8 mouse cellular contexts compared by ENCODE assay signal in the genomic region with DNA sequence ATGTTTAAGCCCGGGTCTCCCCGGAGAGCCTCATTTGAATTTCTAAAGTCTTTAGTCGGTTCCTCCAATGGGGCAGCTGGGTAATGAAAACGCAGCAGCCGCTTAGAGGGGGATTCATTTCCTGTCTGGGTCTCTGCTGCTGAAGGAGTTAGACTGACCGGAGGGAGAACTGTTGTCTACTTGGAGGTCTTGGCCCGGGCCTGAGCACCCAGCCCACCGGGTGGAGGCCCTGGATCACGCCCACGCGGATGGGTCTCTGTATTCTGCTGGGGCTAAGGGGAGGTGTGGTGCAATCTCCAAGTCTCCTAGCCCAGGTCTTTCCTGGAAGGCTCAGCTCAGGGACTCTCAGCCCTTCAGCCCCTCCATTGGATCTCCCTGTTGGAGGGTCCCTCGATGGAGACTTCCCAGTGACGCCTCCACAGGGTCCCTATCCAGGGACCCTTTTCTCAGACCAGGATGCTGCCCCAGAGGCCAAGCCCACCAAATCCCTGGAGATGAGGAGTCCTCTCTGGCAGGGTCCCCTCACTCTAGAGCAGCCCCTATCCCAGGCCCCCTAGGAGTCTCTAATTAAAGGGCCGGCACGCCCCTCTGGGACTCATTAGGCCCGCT. TPM values are rescaled to one million over a fixed set of nuclear protein-coding genes. Genes with fewer than 3 reads are reported as not detected.
A peak's percentile ranks its signal among the peaks of the same experiment; 100 is the strongest.
DNase-seq lines count a peak whose midpoint lies in the region; ATAC-seq and TF ChIP-seq lines count a peak whose summit lies in the region.

No protein-coding gene starts in this region.

- intact Hi-C loops in left cerebral cortex, postnatal 36 days (cut with DNase I): no loop called here

- peak overlapping the region; percentile 16; the same call in 1 of the 2 replicates for H3K4me2 ChIP-seq in lung, embryonic 14.5 days
- H3K4me2 ChIP-seq in forebrain, embryonic 12.5 days: peak overlapping the region; percentile 45
- peak overlapping the region; percentile 38 for H3K4me2 ChIP-seq in limb, embryonic 11.5 days (ENCODE audit: low read depth, severe bottlenecking)
- H3K4me2 ChIP-seq in neural tube, embryonic 15.5 days: peak overlapping the region; percentile 47

- H3K9me3 ChIP-seq in lung, embryonic 14.5 days (ENCODE audit: low read depth, low read length): no peaks in the 10 kb centered on the region
- no peaks in the 10 kb centered on the region for H3K9me3 ChIP-seq in forebrain, embryonic 12.5 days
- H3K9me3 ChIP-seq in limb, embryonic 11.5 days (ENCODE audit: control insufficient read depth, low read length): no peaks in the 10 kb centered on the region
- no peaks in the 10 kb centered on the region for H3K9me3 ChIP-seq in neural tube, embryonic 15.5 days (replicated peaks)

- H3K27ac ChIP-seq in lung, embryonic 14.5 days (ENCODE audit: low read depth): no peak overlapping the region; the same call in 1 of the 2 replicates
- peak overlapping the region; percentile 89 for H3K27ac ChIP-seq in forebrain, embryonic 12.5 days
- H3K27ac ChIP-seq in limb, embryonic 11.5 days (replicated peaks; ENCODE audit: low read depth, low read length): peak overlapping the region; percentile 23
- peak overlapping the region; percentile 71 for H3K27ac ChIP-seq in neural tube, embryonic 15.5 days (replicated peaks)

- H3K27me3 ChIP-seq in lung, embryonic 14.5 days (ENCODE audit: insufficient read depth, low read length): no peaks in the 10 kb centered on the region; the same call in 1 of the 2 replicates
- H3K27me3 ChIP-seq in forebrain, embryonic 12.5 days: peaks cover 28% of the 10 kb centered on the region
- H3K27me3 ChIP-seq in limb, embryonic 11.5 days (ENCODE audit: control insufficient read depth, insufficient read depth, low read length): no peaks in the 10 kb centered on the region
- peaks cover 10% of the 10 kb centered on the region; the same call in 1 of the 2 replicates for H3K27me3 ChIP-seq in neural tube, embryonic 15.5 days (replicated peaks)

- WGBS in lung, embryonic 14.5 days: 12% methylated on average over 16 of the region's 16 CpGs
- under 1% methylated on average over 16 of the region's 16 CpGs for WGBS in forebrain, embryonic 12.5 days
- WGBS in limb, embryonic 11.5 days: 2% methylated on average over 16 of the region's 16 CpGs
- WGBS in neural tube, embryonic 15.5 days: 1% methylated on average over 16 of the region's 16 CpGs

- H3K36me3 ChIP-seq in lung, embryonic 14.5 days (ENCODE audit: insufficient read depth): no peaks in the 10 kb centered on the region
- H3K36me3 ChIP-seq in forebrain, embryonic 12.5 days (replicated peaks): no peaks in the 10 kb centered on the region
- H3K36me3 ChIP-seq in limb, embryonic 11.5 days (ENCODE audit: control insufficient read depth, insufficient read depth, low read length): no peaks in the 10 kb centered on the region
- H3K36me3 ChIP-seq in neural tube, embryonic 15.5 days: no peaks in the 10 kb centered on the region

- H3K4me3 ChIP-seq in lung, embryonic 14.5 days (ENCODE audit: low read depth, low read length): no peak overlapping the region
- peak overlapping the region; percentile 14; the same call in 1 of the 2 replicates for H3K4me3 ChIP-seq in forebrain, embryonic 12.5 days (replicated peaks)
- H3K4me3 ChIP-seq in limb, embryonic 11.5 days (ENCODE audit: low read depth, low read length): 0 out of 2 replicates have a peak overlapping the region, but pooled peaks have one; percentile 3
- peak overlapping the region; percentile 10; the same call in 1 of the 2 replicates for H3K4me3 ChIP-seq in neural tube, embryonic 15.5 days (replicated peaks)

- H3K9ac ChIP-seq in lung, embryonic 14.5 days: peak overlapping the region; percentile 7; the same call in 1 of the 2 replicates
- H3K9ac ChIP-seq in forebrain, embryonic 12.5 days: peak overlapping the region; percentile 47
- H3K9ac ChIP-seq in limb, embryonic 11.5 days (ENCODE audit: low read length): peak overlapping the region; percentile 58
- H3K9ac ChIP-seq in neural tube, embryonic 15.5 days (replicated peaks): 0 out of 2 replicates have a peak overlapping the region, but pooled peaks have one; percentile 26

- peak; percentile 37 for DNase-seq in lung, embryonic 14.5 days
- no peak for DNase-seq in lung, adult 18-20 months
- DNase-seq in limb, embryonic 11.5 days (ENCODE audit: low spot score): peak; percentile 69
- no peak for DNase-seq in left cerebral cortex, postnatal 36 days (ENCODE audit: low spot score in 2 of 2)
- DNase-seq in B cell, adult 2 months: no peak
- no peak for DNase-seq in urinary bladder, adult 18-20 months (ENCODE audit: low spot score in 2 of 2)

- ATAC-seq in lung, embryonic 14.5 days (ENCODE audit: insufficient read depth): peak; percentile 35; the same call in 1 of the 2 replicates
- peak; percentile 63 for ATAC-seq in forebrain, embryonic 12.5 days (ENCODE audit: low FRiP score)
- ATAC-seq in limb, embryonic 11.5 days (ENCODE audit: insufficient number of reproducible peaks, low FRiP score, low TSS enrichment, low read depth): peak; percentile 69; the same call in 1 of the 2 replicates
- peak; percentile 46; the same call in 1 of the 2 replicates for ATAC-seq in neural tube, embryonic 15.5 days (ENCODE audit: low FRiP score)

- peaks cover 10% of the 10 kb centered on the region for H3K4me1 ChIP-seq in lung, embryonic 14.5 days (ENCODE audit: insufficient read depth)
- H3K4me1 ChIP-seq in forebrain, embryonic 12.5 days: peaks cover 28% of the 10 kb centered on the region
- H3K4me1 ChIP-seq in limb, embryonic 11.5 days (ENCODE audit: control insufficient read depth, insufficient read depth, low read length): peaks cover 19% of the 10 kb centered on the region
- peaks cover 24% of the 10 kb centered on the region for H3K4me1 ChIP-seq in neural tube, embryonic 15.5 days

- no peak for TF ChIP-seq CTCF in lung, embryonic 14.5 days (IDR thresholded peaks at IDR 0.05; ENCODE audit: low read depth)

RNA-seq across cellular contexts. Expression of gene C1ql1, which starts 16.9 kb away (rescaled TPM):
- 2.7 and 3.1 TPM in 2 replicates for polyA plus RNA-seq in lung, embryonic 14.5 days (2014; fragmentation: Nextera tagmentation; extraction: Ambion mirVana)
- polyA plus RNA-seq in forebrain, embryonic 12.5 days (2016; fragmentation: Nextera tagmentation; extraction: Ambion mirVana): 3.7 and 4.0 TPM in 2 replicates
- polyA plus RNA-seq in limb, embryonic 11.5 days (2014; fragmentation: Nextera tagmentation; extraction: Ambion mirVana): 0.85 and 0.88 TPM in 2 replicates
- 4.4 TPM in 2 replicates for polyA plus RNA-seq in neural tube, embryonic 15.5 days (2015; fragmentation: Nextera tagmentation; extraction: Ambion mirVana)
- 10 to 100 TPM; 15.1 to 15.6 TPM for total RNA-seq in left cerebral cortex, postnatal 36 days (2021)

RNA-seq across cellular contexts. Expression of gene Kif18b, which starts 38.4 kb away (rescaled TPM):
- 11.7 and 13.3 TPM in 2 replicates for polyA plus RNA-seq in lung, embryonic 14.5 days (2014; fragmentation: Nextera tagmentation; extraction: Ambion mirVana)
- polyA plus RNA-seq in forebrain, embryonic 12.5 days (2016; fragmentation: Nextera tagmentation; extraction: Ambion mirVana): 10.8 and 13.0 TPM in 2 replicates
- 10.6 and 10.8 TPM in 2 replicates for polyA plus RNA-seq in limb, embryonic 11.5 days (2014; fragmentation: Nextera tagmentation; extraction: Ambion mirVana)
- 1.9 and 3.9 TPM in 2 replicates for polyA plus RNA-seq in neural tube, embryonic 15.5 days (2015; fragmentation: Nextera tagmentation; extraction: Ambion mirVana)
- total RNA-seq in left cerebral cortex, postnatal 36 days (2021): under 1 TPM; 0.16 to 0.44 TPM

Comparison
In these comparisons a context has a peak if more than half of its experiments do, and no peak if none do; other contexts are left out.
1. DNase-seq: peak in lung, embryonic 14.5 days (single experiment) and limb, embryonic 11.5 days (single experiment); none in lung, adult 18-20 months (0 of 2), left cerebral cortex, postnatal 36 days (0 of 2), B cell, adult 2 months (0 of 2) and urinary bladder, adult 18-20 months (0 of 2).
2. H3K9ac ChIP-seq: peak in every context shown above with its lines; median percentile 58 in limb, embryonic 11.5 days; 47 in forebrain, embryonic 12.5 days; 26 in neural tube, embryonic 15.5 days; 7 in lung, embryonic 14.5 days.
3. Peak in every context shown above with its lines, with median percentiles within 50 percentile points of each other: ATAC-seq and H3K4me2 ChIP-seq.